Mouse (Mus musculus) layer of hippocampus, adult 18-20 months (tissue): Measurements from ENCODE around the gene Dnase1. TPM values are rescaled to one million over a fixed set of nuclear protein-coding genes. Genes with fewer than 3 reads are reported as not detected.
"Not testable (repeated sequence)": the region's sequence is repeated elsewhere in the genome, so short reads cannot be mapped to it uniquely, and the experiment has no call there.

Experiments used
- DNase-seq, 2 experiments: peaks; one replicate each; pipeline ENCODE4 v3.0.0; 2022; ENCODE audit warnings: low spot score in 2 of 2
- microRNA-seq, 2 experiments: library from miRNA; unstranded; fragments of <30 nt; microRNA quantifications; one replicate each; pipeline ENCODE4 v1.2.0; 2021
- total RNA-seq, 2 experiments: library from RNA; stranded (reverse); gene quantifications; 2 replicates each; pipeline ENCODE4 v1.2.3; 2021

Dnase1 gene
- total RNA-seq, 2 experiments from 2014 or later: not detected

- no peak for DNase-seq
Observed at GRCm38 (mm10) chr16:4044093-4044492, 7.4 kb downstream of the Dnase1 start.

- peak in 1 of 2 experiments; percentile 31 for DNase-seq
Observed at GRCm38 (mm10) chr16:4045524-4045923, 8.8 kb downstream of the Dnase1 start.

GRCm38 (mm10) chr16:4052601-4053000 is 15.9 kb downstream of the Dnase1 start:
- DNase-seq: no peak

GRCm38 (mm10) chr16:4053811-4054210 is 17.1 kb downstream of the Dnase1 start:
- DNase-seq: no peak

- DNase-seq: no peak
Observed at GRCm38 (mm10) chr16:4064945-4065344, 28.2 kb downstream of the Dnase1 start.

GRCm38 (mm10) chr16:4068588-4068987 is 31.8 kb downstream of the Dnase1 start:
- DNase-seq: peak; percentile 20 to 56

- no peak for DNase-seq
Observed at GRCm38 (mm10) chr16:4074297-4074696, 37.6 kb downstream of the Dnase1 start.

- DNase-seq: no peak
Observed at GRCm38 (mm10) chr16:4074836-4075235, 38.1 kb downstream of the Dnase1 start.

GRCm38 (mm10) chr16:4077384-4078061 is 40.8 kb downstream of the Dnase1 start, which contains the start of gene Trap1:
Gene Trap1, minus strand, starts transcription at chr16:4077827.
- DNase-seq: peak; percentile 91 to 98

GRCm38 (mm10) chr16:4078302-4078701 is 41.6 kb downstream of the Dnase1 start:
- DNase-seq: not testable (repeated sequence)

- no peak for DNase-seq
Observed at GRCm38 (mm10) chr16:4079656-4080055, 42.9 kb downstream of the Dnase1 start.

- DNase-seq: not testable (repeated sequence)
Observed at GRCm38 (mm10) chr16:4080419-4080818, 43.7 kb downstream of the Dnase1 start.

GRCm38 (mm10) chr16:4085051-4085450 is 48.3 kb downstream of the Dnase1 start:
- DNase-seq: no peak

- no peak for DNase-seq
Observed at GRCm38 (mm10) chr16:4085851-4086387, 49.2 kb downstream of the Dnase1 start.

- no peak for DNase-seq
Observed at GRCm38 (mm10) chr16:4087214-4087913, 50.6 kb downstream of the Dnase1 start.

Small RNA genes lying within 50 kb of the gene (microRNA-seq; reads per million reads assigned to microRNA genes)
- 0 reads per million in 2 experiments for gene Gm23413

Other genes starting within 250 kb of the Dnase1 start
- gene Olfr15, start 206.1 kb upstream of the Dnase1 start, total RNA-seq: not detected
- 1 to 10 TPM; 4.3 to 4.7 TPM for gene Zfp174, start 189.7 kb upstream of the Dnase1 start, total RNA-seq
- 10 to 100 TPM; 86.7 to 91.4 TPM for gene Naa60, start 164.6 kb upstream of the Dnase1 start, total RNA-seq
- gene Zfp597, start 152.4 kb upstream of the Dnase1 start, total RNA-seq: 10 to 100 TPM; 20.6 to 22.9 TPM
- not detected for gene Gm20695, start 152.3 kb upstream of the Dnase1 start, total RNA-seq
- gene 1700037C18Rik, start 128.3 kb upstream of the Dnase1 start, total RNA-seq: 1 to 10 TPM; 5.9 to 7.2 TPM
- 10 to 100 TPM; 28.5 to 31.6 TPM for gene Cluap1, start 128.1 kb upstream of the Dnase1 start, total RNA-seq
- 1 to 10 TPM; 1.6 to 1.8 TPM for gene Nlrc3, start 60.3 kb upstream of the Dnase1 start, total RNA-seq
- gene Slx4, start 33.2 kb upstream of the Dnase1 start, total RNA-seq: 10 to 100 TPM; 40.0 to 46.8 TPM
- gene Trap1, start 40.9 kb downstream of the Dnase1 start, total RNA-seq: 10 to 100 TPM; 67.5 to 74.0 TPM
- gene Crebbp, start 177.1 kb downstream of the Dnase1 start, total RNA-seq: 10 to 100 TPM; 85.3 to 85.7 TPM